Mouse (Mus musculus): ENCODE data around the gene Fabp1.

DNA sequence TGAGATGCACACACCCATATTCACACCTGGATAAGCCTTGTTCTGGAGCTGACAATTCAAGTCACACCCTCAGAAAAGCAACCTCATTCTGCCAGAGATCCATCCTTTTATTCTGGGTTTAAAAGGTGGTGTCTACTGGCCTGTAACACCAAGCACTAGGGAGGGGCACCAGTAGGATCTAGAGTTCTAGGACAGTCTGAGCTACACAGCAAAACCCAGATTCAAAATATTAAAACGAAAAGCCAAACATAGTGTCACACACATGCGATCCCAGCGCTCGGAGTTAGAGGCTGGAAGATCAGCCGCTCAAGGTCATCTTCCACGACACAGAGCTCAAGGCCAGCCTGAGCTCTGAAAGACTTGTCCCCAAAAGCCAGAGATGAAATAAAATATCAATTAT, 54.8 kb downstream of the Fabp1 start:
- TF ChIP-seq CTCF (IDR thresholded peaks at IDR 0.05 in 2 of 3, conservative IDR thresholded peaks at IDR 0.05 in 1 of 3; ENCODE audit: control insufficient read depth in 1 of 3, insufficient read depth in 1 of 3, low read depth in 2 of 3, low read length in 3 of 3, poor library complexity in 1 of 3, severe bottlenecking in 1 of 3) (no peak), KAT2A (conservative IDR thresholded peaks at IDR 0.05; ENCODE audit: low read depth, low read length) (no peak), POLR2A (IDR thresholded peaks at IDR 0.05; ENCODE audit: control insufficient read depth in 1 of 2, insufficient read depth in 1 of 2, low read depth in 1 of 2, low read length in 2 of 2, poor library complexity in 1 of 2) (no peak), GATA1 (IDR thresholded peaks at IDR 0.05; ENCODE audit: low read depth, low read length) (no peak), POLR2AphosphoS2 (IDR thresholded peaks at IDR 0.05; ENCODE audit: low read length) (no peak), NELFE (IDR thresholded peaks at IDR 0.05; ENCODE audit: low read depth, low read length) (no peak)

Data from MEL (cell line).